Mouse (Mus musculus) macrophage (primary cell): Measurements from ENCODE around the gene Nav2. TPM values are rescaled to one million over a fixed set of nuclear protein-coding genes. Genes with fewer than 3 reads are reported as not detected.

Experiments used
- H3K27ac ChIP-seq: fragments of 350-480 bp; formaldehyde crosslinking; 2 replicates; pipeline ENCODE4 v1.9.0; 2021
- H3K36me3 ChIP-seq: fragments of 350-480 bp; formaldehyde crosslinking; 2 replicates; pipeline ENCODE4 v1.9.0; 2021; ENCODE audit errors: inconsistent target
- H3K4me3 ChIP-seq: fragments of 350-480 bp; formaldehyde crosslinking; 2 replicates; pipeline ENCODE4 v1.9.0; 2021; ENCODE audit errors: inconsistent target
- H3K79me2 ChIP-seq: fragments of 350-480 bp; formaldehyde crosslinking; 2 replicates; pipeline ENCODE4 v1.9.0; 2021; ENCODE audit errors: inconsistent target
- WGBS: methylation state at CpG from one replicate; pipeline ENCODE4 v1.1.7; 2026; ENCODE audit warnings: inconsistent platforms; ENCODE audit not compliant: missing documents; 5-methylcytosine and 5-hydroxymethylcytosine counted together
- polyA plus RNA-seq: library from polyadenylated mRNA; stranded (reverse); fragments of 250-400 nt; gene quantifications from 3 replicates; pipeline ENCODE4 v1.2.4, GENCODE M21; 2018; ENCODE audit warnings: inconsistent platforms

Gene Nav2
- polyA plus RNA-seq, 1 experiment from 2014 or later: 19.2 TPM

DNA sequence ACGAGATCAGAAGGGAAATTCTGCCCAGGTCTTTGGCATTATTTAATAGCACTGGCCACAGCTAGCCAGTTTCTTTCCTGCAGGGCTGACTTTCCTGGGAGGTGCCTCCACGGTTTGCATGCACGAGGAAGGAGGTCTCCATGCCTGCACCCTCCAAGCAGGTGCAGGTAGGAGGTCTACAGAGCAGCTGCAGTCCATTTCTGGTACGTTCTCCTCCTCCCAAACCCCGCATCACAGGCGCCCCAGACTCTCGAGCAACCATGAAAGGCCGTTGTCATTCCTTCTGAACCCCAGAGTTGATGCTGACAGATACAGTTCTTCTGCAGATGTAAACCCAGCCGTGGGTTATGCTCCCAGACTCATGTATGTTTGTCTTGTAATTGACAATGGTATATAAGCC lies 472.4 kb downstream of the Nav2 start:
- 89% methylated on average over 9 of the region's 9 CpGs for WGBS
- Histone ChIP-seq H3K79me2 (peaks cover 6% of the 10 kb centered on the region; the same call in 1 of the 2 replicates), H3K36me3 (no peaks in the 10 kb centered on the region), H3K27ac (no peak overlapping the region), H3K4me3 (no peak overlapping the region)

DNA sequence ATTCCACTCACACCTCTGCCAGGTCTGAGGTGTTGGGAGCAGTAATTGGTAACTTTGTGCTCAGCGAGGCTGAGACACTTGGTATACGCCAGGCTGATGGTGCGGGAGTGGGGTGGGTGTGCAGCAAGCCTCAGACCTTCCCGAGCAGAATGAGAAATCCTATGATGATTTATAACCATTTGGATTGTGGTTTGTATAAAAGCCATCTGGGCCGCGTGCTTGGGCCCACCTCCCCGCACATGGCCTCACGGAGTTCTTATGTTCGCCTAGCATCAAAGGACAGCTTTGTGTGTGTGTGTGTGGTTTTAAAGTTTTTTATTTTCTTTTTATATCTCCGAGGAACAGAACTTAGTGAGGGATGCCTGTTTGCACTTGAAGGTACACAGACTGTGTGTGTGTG lies 474.4 kb downstream of the Nav2 start:
- H3K4me3 ChIP-seq: no peak overlapping the region
- 69% methylated on average over 8 of the region's 10 CpGs for WGBS
- H3K79me2 ChIP-seq: peaks cover 25% of the 10 kb centered on the region; the same call in 1 of the 2 replicates
- no peak overlapping the region for H3K27ac ChIP-seq
- H3K36me3 ChIP-seq: no peaks in the 10 kb centered on the region

DNA sequence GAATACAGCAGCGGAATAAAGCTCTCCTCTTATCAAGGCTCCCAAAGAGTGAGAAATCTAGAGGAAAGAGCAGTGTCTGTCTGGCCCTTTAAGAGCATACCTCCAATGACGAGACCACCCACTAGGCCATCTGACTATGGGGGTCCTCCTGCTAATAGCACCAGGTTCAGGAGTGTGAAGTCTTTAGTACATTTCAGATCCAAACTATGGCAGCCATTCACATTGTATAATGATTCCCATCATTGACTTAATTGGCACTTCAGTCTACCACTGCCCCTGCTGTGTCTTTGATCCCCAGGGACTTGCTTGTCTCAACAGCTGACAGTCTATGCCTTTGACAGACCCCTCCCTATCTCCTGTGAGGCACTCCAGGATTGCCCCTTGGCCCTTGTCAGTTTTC lies 479.6 kb downstream of the Nav2 start:
- Histone ChIP-seq H3K79me2 (peaks cover 72% of the 10 kb centered on the region), H3K4me3 (no peak overlapping the region), H3K36me3 (no peaks in the 10 kb centered on the region), H3K27ac (no peak overlapping the region)
- 86% methylated on average over 1 of the region's 2 CpGs for WGBS

DNA sequence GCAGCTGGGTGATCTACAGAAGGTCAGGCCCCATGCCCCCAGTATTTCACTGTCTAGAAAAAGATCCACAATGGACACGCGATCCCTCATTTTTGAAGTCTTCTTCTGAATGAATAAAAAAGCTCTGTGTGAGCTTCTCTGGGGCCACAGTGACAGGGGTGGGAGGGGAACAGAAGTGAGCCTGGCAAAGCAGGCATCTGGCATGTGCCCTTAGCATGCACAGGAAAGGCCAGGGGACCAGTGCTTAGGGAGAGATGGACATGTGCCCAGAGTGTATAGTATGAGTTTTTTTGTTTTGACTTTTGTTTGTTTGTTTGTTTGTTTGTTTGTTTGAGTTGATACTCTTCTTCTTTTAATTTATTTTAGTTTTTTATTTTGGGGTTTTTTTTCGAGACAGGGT lies 481.8 kb downstream of the Nav2 start:
- Histone ChIP-seq H3K36me3 (no peaks in the 10 kb centered on the region), H3K79me2 (peaks cover 86% of the 10 kb centered on the region), H3K4me3 (no peak overlapping the region), H3K27ac (no peak overlapping the region)
- 97% methylated on average over 3 of the region's 3 CpGs for WGBS

DNA sequence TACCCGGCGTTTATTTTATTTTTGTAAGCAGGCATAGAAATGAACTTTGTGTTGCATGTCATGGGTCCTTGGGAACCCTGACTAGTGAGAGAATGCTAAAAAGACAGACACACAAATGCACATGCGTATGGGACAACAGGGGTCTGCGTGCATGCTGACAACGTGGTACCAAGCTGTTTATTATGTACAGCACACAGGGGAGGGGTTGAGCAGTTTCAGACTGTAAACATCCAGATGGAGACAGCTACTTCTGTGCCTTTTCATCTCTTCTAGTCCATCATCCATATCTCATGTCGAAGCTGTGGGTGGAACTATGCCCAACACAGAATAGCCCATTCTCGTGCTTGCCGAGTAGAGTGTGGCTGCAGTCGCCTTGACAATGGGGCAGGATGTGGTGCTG lies 482.3 kb downstream of the Nav2 start:
- no peak overlapping the region for H3K4me3 ChIP-seq

DNA sequence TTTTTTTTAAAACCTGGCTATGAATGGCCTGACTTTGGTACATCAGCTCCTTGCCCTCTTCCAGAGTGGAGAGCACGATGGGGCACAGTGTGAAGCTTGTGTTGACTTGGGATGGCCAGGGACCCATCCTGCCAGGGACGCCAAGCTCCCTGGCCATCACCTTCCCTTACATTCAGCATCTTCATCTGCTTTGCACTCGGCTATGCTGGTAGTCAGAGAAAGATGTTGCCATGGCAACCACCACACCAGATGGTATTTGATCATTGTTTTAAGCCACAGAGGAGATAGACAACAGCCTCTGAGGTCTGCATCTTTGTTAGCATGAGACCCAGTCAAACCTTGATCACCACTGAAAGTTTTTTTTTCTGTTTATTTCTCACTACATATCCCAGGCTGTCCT lies 483.7 kb downstream of the Nav2 start:
- no peak overlapping the region for H3K4me3 ChIP-seq
- WGBS: 90% methylated on average over 3 of the region's 3 CpGs
- H3K36me3 ChIP-seq: no peaks in the 10 kb centered on the region
- no peak overlapping the region for H3K27ac ChIP-seq
- H3K79me2 ChIP-seq: peaks cover 72% of the 10 kb centered on the region

More for the DNA sequence above, 482.3 kb downstream of the Nav2 start:
- 79% methylated on average over 9 of the region's 9 CpGs for WGBS
- peaks cover 86% of the 10 kb centered on the region for H3K79me2 ChIP-seq
- no peak overlapping the region for H3K27ac ChIP-seq
- no peaks in the 10 kb centered on the region for H3K36me3 ChIP-seq

DNA sequence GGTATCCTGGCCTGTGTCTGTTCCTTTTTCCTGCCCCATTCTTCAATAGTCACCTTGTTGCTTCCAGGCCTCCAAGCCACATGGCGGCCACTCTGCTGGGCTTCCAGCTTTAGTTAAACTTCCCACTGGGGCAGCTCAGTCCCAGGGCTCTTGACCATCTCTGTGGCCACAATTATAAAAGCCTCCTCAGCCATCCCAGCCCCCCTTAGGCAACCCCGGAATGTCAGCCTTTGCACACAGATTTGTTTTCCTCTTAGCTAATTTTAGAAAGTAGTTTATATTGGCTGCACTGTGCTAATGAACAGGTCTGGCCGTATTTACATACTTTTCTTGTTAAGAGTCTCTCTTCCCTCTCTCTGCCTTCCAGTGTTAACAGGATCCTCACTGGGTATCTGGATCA lies 484.3 kb downstream of the Nav2 start:
- WGBS: 97% methylated on average over 3 of the region's 3 CpGs

DNA sequence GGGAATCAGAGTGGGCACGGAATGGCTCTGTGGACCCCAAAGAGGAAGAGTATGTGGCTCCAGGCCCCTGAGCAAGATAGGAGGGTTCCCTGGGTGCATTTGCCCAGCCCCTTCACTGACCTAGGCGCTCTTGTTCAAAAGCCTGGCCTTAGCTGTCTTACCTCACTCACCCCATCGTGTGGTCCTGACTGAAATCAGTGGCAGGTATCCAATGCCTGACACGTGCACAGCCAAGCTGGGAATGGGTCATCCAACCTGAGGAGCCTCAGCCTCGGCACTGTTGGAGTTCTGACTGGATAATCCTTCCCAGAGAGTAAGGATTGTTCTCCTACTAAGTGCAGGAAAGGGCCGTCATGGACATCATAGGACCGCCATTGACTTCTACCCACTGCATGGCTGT lies 485.3 kb downstream of the Nav2 start:
- Histone ChIP-seq H3K27ac (no peak overlapping the region), H3K36me3 (no peaks in the 10 kb centered on the region), H3K79me2 (peaks cover 61% of the 10 kb centered on the region), H3K4me3 (no peak overlapping the region)
- WGBS: 90% methylated on average over 7 of the region's 7 CpGs

More for the DNA sequence above, 484.3 kb downstream of the Nav2 start:
- Histone ChIP-seq H3K79me2 (peaks cover 66% of the 10 kb centered on the region), H3K36me3 (no peaks in the 10 kb centered on the region), H3K4me3 (no peak overlapping the region), H3K27ac (no peak overlapping the region)

DNA sequence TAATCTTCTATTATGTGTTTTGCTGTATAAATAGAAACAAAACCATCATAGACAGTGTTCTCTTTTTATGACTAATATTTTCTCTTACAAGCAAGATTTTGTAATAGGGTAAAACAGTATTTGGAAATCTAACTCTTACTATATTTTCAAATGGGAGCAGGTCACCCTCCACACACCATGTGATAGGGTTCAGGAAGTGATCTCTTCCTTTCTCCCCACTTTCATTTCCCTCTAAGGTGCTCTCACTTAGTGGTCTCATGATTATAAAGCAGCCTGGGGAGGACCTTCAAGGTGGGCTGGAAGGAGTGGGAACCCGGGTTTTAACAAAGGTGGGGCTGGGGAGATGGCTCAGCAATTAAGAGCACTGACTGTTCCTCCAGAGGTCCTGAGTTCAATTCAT lies 487.7 kb downstream of the Nav2 start:
- H3K79me2 ChIP-seq: peaks cover 61% of the 10 kb centered on the region
- H3K27ac ChIP-seq: peak overlapping the region; percentile 97
- WGBS: 11% methylated on average over 1 of the region's 1 CpGs

DNA sequence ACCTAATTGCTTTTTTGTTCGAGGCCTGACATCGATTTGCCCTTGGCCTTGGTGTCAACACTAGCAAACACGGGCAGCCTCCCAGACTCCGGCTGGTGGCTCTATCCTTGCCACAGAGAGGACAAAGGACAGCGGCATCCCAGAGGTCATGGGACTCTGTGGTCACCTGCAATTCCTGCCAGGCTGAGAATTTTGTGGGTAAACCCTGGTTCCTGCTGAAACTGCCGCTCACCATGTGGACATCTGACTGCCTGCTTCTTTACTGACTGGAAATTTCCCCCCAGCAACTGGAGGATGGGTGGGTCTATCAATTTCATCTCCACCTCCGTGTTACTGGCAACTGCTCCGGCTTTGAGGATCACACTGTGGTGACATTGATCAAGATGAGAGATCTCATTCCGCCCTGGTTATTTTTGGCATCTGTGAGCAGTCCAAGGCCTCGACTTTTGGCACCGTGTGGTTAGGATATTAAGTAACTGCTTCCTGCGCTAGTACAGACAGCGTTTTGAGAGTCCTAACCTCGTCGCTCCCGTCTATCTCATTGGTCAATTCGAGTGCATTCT lies 489.0 kb downstream of the Nav2 start:
- Histone ChIP-seq H3K27ac (peak overlapping the region; percentile 97), H3K4me3 (no peak overlapping the region), H3K79me2 (peaks cover 61% of the 10 kb centered on the region), H3K36me3 (no peaks in the 10 kb centered on the region)
- WGBS: 13% methylated on average over 17 of the region's 17 CpGs

More for the DNA sequence above, 487.7 kb downstream of the Nav2 start:
- Histone ChIP-seq H3K4me3 (no peak overlapping the region), H3K36me3 (no peaks in the 10 kb centered on the region)

DNA sequence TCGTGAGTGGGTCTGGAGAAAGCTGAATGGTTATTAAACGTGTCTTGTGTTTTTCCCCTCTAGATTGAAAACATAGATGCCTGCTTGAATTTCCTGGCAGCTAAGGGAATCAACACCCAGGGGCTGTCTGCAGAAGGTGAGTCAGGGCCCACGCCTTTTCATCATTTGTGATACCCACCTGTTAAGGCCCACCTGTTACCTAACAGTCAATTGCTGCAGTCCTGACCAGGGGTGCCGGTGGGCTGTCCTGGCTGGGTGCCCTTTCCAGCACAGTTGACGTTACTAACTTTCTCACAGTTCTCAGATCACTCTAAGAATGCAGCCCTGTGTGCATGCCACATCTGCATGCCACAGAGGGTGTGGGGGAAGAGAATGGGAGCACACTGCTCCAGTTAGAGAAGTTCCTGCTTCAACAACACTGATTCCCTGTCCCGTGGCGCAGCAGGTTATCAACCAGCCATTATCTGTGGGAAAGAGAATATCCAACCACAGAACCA lies 489.6 kb downstream of the Nav2 start:
- Histone ChIP-seq H3K4me3 (no peak overlapping the region), H3K36me3 (no peaks in the 10 kb centered on the region), H3K27ac (peak overlapping the region; percentile 97)

DNA sequence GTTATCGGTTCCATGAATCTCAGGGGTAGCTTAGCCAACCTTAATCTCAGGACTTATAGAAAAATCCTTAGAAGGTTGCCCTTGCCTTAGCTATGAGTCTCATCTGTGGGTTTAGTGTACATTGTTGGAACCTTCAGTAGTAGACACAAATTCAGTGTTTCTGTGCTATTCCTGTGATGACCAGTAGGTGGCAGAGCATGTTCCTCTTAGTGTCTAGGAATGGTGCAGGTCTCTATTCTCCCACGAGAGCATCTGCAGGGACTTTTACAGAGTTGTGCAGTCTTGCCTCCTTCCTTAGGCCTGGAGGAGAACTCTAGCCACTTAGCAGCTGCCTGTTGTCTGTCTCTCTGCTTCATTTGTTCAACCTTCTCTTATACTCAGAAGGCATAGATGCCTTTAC lies 490.8 kb downstream of the Nav2 start:
- Histone ChIP-seq H3K36me3 (no peaks in the 10 kb centered on the region), H3K79me2 (peaks cover 61% of the 10 kb centered on the region), H3K27ac (peak overlapping the region; percentile 97), H3K4me3 (no peak overlapping the region)
- 43% methylated on average over 2 of the region's 2 CpGs for WGBS

More for the DNA sequence above, 489.6 kb downstream of the Nav2 start:
- peaks cover 61% of the 10 kb centered on the region for H3K79me2 ChIP-seq
- 32% methylated on average over 6 of the region's 7 CpGs for WGBS

DNA sequence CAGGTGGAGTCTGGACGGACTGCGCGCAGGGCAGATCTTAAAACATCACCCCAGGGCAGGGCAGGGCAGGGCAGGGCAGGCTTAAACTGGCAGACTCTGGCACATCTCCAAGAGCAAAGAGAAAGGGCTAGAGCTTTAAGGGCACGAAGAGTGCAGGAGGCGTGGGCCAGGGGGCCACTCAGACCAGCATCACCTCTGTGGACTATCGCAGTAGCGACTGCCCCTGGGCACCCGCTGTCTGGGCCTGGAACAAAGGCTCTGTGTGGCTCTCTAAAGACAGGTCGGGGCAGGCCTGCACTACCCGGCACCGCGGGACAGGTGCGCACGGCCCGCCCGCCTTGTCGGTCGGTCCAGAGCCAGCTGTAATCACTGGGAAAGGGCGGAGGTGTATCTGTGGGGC lies 491.9 kb downstream of the Nav2 start:
- no peak overlapping the region for H3K27ac ChIP-seq
- peaks cover 68% of the 10 kb centered on the region for H3K79me2 ChIP-seq
- 97% methylated on average over 16 of the region's 19 CpGs for WGBS
- H3K4me3 ChIP-seq: no peak overlapping the region
- no peaks in the 10 kb centered on the region for H3K36me3 ChIP-seq

DNA sequence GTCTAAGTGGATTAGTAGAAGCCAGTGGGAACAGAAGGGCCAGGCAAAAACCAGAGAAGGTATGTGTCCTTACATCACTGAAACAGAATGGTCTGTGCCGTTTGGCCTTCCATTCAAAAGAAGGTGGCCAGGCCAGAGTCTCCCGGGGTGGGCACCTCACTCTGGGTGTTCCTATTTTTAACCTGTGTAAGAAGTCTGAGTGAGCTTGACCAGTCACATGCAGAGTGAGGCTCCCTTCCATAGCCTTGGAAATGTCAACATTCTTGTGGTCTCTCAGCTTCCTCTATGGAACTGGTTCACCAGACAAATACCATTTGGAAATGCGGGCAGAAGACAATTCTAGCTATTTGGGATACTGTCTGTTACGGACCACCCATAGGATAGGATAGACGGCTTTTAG lies 494.0 kb downstream of the Nav2 start:
- H3K79me2 ChIP-seq: peaks cover 68% of the 10 kb centered on the region
- 63% methylated on average over 5 of the region's 5 CpGs for WGBS
- no peak overlapping the region for H3K4me3 ChIP-seq
- H3K36me3 ChIP-seq: no peaks in the 10 kb centered on the region
- no peak overlapping the region for H3K27ac ChIP-seq

DNA sequence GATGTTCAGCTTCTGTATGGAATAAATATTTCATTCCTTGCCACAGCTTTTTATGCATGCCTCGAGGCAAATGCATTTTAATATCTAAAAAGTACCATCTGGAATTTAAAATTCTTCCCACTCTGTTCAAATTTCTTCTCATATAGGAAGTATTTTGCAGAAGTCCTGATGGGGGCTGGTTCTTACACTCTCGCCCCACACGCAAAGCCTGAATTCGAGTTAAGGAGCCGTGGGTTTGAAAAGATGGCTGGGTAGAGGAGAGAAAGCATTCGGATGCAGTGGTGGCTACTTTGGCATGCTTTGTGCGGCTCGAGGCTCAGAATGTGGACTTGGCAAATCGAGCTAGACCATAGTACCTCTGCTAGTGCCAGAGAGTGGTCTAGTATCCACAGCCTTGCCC lies 499.2 kb downstream of the Nav2 start:
- no peaks in the 10 kb centered on the region for H3K36me3 ChIP-seq
- H3K79me2 ChIP-seq: peaks cover 25% of the 10 kb centered on the region; the same call in 1 of the 2 replicates
- H3K4me3 ChIP-seq: no peak overlapping the region
- WGBS: 61% methylated on average over 9 of the region's 9 CpGs
- H3K27ac ChIP-seq: no peak overlapping the region

DNA sequence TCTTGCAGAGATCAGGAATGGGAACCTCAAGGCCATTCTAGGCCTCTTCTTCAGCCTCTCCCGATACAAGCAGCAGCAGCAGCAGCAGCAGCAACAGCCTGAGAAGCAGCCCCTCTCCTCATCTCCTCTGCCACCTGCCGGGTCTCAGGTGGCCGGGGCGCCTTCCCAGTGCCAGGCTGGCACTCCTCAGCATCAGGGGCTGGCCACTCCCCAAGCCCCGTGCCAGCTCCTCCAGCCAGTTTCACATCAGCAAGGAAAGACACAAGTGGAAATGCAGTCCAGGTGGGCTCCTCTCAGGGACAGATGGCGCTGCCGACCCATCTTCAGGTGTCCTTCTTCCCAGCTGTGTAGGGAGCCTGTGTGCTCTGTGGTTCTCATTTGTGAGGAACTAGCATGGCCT lies 500.1 kb downstream of the Nav2 start:
- Histone ChIP-seq H3K36me3 (peaks cover 3% of the 10 kb centered on the region; the same call in 1 of the 2 replicates), H3K79me2 (peaks cover 16% of the 10 kb centered on the region; the same call in 1 of the 2 replicates), H3K27ac (no peak overlapping the region), H3K4me3 (no peak overlapping the region)
- WGBS: 91% methylated on average over 7 of the region's 7 CpGs
